Mouse (Mus musculus) ES-E14 (cell line): ENCODE results near the gene Tubb1.

ENCODE experiments used
- HCFC1 ChIP-seq: IDR thresholded peaks from 2 replicates; pipeline ENCODE4 v1.6.1; 2012; ENCODE audit warnings: low read length, inconsistent platforms, borderline replicate concordance; ENCODE audit not compliant: insufficient read depth
- MAFK ChIP-seq: IDR thresholded peaks from 2 replicates; pipeline ENCODE4 v1.6.1; 2014; ENCODE audit warnings: mild to moderate bottlenecking, low read depth, low read length, inconsistent platforms; ENCODE audit not compliant: insufficient read depth
- ZC3H11A ChIP-seq: IDR thresholded peaks from 2 replicates; pipeline ENCODE4 v1.6.1; 2012; ENCODE audit warnings: low read depth, mild to moderate bottlenecking, inconsistent platforms, low read length, borderline replicate concordance
- ZNF384 ChIP-seq: IDR thresholded peaks from 2 replicates; pipeline ENCODE4 v1.6.1; 2012; ENCODE audit warnings: low read depth, low read length, inconsistent platforms

DNA sequence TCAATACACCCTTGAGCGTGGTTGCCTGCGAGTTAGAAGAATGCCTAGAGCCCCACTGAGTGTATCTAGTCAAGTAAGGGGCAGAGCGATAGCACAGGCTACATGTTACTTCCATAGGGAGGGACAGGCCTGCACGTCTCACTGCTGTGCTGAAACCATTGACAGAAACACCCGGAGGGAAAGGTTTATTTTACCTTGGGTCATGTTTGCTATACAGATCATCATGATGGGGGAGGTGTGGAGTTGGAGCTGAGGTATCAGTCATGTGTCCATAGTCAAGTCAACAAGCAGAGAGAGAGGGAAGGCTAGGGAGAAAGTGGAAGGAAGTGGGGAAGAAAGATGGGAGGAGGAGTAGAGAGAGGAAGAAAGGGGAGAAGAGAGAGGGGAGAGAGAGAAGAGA lies 36.5 kb downstream of the Tubb1 start:
- TF ChIP-seq ZC3H11A (no peak), MAFK (no peak), ZNF384 (no peak), HCFC1 (no peak)
